Mouse (Mus musculus) olfactory bulb, adult 2 months (tissue): ENCODE data around the gene Cbfa2t2. TPM values are rescaled to one million over a fixed set of nuclear protein-coding genes. Genes with fewer than 3 reads are reported as not detected.
A peak's percentile ranks its signal among the peaks of the same experiment; 100 is the strongest.

ENCODE experiments used
- H3K27ac ChIP-seq: fragments of 200-500 bp; 2 replicates; pipeline ENCODE4 v1.5.1; 2012; ENCODE audit warnings: low read depth, low read length; ENCODE audit not compliant: insufficient read depth
- H3K4me1 ChIP-seq: fragments of 200-500 bp; 2 replicates; pipeline ENCODE4 v1.6.1; 2012; ENCODE audit warnings: low read length; ENCODE audit not compliant: control insufficient read depth, insufficient read depth
- H3K4me3 ChIP-seq: fragments of 200-500 bp; 2 replicates; pipeline ENCODE4 v1.5.1; 2012; ENCODE audit warnings: mild to moderate bottlenecking, low read depth, low read length, moderate library complexity; ENCODE audit not compliant: insufficient read depth
- CTCF ChIP-seq: fragments of 200-500 bp; IDR thresholded peaks from 2 replicates; pipeline ENCODE4 v1.5.1; 2012; ENCODE audit warnings: low read depth, mild to moderate bottlenecking, low read length, moderate library complexity; ENCODE audit not compliant: insufficient read depth
- POLR2A ChIP-seq: fragments of 200-500 bp; IDR thresholded peaks from 2 replicates; pipeline ENCODE4 v1.6.1; 2012; ENCODE audit warnings: mild to moderate bottlenecking, low read depth, low read length, moderate library complexity; ENCODE audit not compliant: insufficient read depth
- WGBS: fragments of 180-500 bp; shearing (Covaris S2); methylation state at CpG from one replicate; pipeline ENCODE4 v1.1.7; 2018; 5-methylcytosine and 5-hydroxymethylcytosine counted together
- polyA plus RNA-seq: library from polyadenylated mRNA; stranded (reverse); fragments of >200 nt; gene quantifications from 2 replicates; pipeline ENCODE4 v1.2.4, GENCODE M21; 2012; ENCODE audit warnings: low replicate concordance; ENCODE audit not compliant: missing spikeins, insufficient read depth, insufficient read length

The Cbfa2t2 gene
- polyA plus RNA-seq, 1 experiment: not detected

DNA sequence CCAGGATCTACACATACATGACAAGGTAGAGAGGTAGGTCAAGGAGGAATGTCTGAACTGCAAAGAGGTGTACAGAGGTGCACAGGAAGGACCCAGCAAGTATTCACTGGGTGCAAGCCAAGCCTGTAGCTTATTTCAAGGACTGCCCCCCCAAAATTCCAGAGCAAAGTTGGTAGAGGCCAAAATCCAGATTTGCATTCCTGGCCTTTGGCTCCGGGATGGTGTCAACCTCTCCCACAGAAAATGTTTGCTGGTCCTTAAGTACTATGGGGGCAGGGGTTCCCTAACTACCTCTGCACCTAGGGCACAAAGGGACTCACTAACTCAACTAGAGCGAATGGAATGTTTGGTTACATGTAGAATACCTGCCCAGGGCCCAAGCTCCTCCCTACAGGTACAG, 131.5 kb downstream of the Cbfa2t2 start:
- no peak overlapping the region for H3K27ac ChIP-seq
- peaks cover 7% of the 10 kb centered on the region for H3K4me1 ChIP-seq
- WGBS: 78% methylated on average over 2 of the region's 2 CpGs
- TF ChIP-seq CTCF (no peak), POLR2A (no peak)
- no peak overlapping the region for H3K4me3 ChIP-seq

DNA sequence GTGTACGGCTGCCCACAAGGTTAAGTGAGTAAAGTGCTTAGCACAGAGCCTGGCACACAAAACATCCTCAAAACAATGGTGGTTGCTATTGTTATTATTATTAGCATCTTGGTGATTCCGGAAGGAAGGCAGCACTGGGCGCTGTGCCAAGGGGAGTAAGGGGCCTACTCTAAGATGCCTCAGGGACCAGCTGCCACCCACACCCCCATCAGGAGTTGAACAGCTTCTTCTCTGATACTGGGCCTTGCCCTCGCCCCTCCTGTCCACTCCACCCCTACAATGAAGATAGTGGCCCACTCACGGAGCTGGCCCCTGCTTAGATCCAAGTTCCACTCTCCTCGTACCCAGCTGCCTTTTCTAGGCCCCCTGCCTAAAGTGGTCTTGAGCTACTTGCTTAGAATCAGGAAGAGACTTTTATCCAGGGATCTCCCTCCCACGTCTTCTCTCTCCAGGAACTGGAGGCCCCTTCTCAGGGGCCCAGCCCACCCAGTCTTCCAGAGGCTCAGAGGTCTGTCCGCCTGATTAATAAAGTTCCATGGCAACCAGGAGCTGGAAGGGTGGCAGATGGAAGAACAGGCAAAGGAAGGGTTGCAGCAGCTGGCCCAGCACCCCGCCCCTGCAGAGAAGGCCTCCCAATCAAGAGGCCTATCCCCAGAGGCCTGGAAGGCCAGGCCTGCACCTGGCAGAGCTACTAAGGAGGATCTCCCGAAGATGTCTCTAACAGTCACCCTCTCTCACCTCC, 132.2 kb downstream of the Cbfa2t2 start:
- Histone ChIP-seq H3K4me1 (peaks cover 7% of the 10 kb centered on the region), H3K4me3 (peak overlapping the region; percentile 63), H3K27ac (no peak overlapping the region)
- WGBS: 41% methylated on average over 10 of the region's 10 CpGs
- TF ChIP-seq CTCF (no peak), POLR2A (no peak)

DNA sequence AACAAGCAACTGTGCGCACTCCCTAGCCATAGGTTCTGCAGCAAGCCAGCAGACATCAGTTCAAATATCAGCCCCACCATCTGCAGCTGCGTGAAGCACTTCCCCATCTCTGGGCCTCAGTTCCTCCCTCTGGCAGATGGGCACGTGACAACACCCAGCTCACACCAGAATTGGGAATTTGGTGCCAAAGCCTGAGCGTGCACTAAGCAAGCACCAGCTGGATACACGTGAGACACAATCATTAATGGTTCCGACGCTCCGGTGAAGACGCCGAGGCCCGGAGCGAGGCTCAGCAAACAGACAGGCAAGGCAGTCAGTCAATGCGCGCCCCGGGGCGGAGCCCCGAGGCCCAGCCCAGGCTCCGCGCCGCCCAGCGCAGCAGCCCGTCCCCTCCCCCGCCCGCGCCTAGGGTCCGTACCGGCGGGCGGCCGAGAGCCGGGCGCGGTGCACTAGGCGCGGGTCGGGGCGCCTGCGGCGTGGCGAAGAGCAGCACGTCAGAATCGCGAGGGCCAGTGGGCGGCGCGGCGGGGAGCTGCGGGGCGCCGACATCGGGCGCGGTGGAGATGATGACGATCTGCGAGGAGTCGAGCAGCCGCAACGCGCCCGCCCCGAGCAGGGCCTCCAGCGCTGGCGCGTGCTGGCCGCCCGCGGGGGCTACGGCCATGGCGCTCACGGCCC, 132.9 kb downstream of the Cbfa2t2 start:
- Histone ChIP-seq H3K4me3 (peak overlapping the region; percentile 63), H3K4me1 (peaks cover 7% of the 10 kb centered on the region), H3K27ac (no peak overlapping the region)
- TF ChIP-seq CTCF: no peak
- TF ChIP-seq POLR2A: no peak
- WGBS: 1% methylated on average over 69 of the region's 70 CpGs

DNA sequence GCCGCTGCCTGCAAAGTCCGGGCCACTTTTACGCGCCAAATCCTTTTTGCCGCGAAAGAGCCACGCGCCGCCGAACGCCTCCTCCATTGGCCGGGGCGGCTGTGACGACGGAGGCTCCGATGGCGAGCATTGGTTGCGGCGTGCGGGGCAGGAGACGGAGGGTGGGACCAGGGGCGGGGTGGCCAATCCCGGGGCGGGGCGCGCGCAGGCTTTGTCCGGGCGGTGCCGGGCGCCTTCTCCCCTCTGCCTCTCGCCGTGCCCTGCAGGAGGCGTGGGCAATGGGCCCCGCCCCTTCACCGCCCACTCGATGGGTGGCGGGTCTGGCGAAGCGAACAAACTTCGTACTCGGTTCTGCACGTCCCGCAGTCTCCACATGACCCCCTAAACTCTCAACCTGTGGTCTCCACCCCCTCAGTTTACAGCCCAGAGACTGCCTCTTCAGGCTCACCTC, 133.6 kb downstream of the Cbfa2t2 start, which contains the start of gene E2f1:
Gene E2f1, minus strand, starts transcription at position 57 of the 451 bp plus-strand sequence.
- peak within 1 kb of the TSS; percentile 85 for H3K4me3 ChIP-seq
- TF ChIP-seq POLR2A (no peak), CTCF (peak; percentile 20; the same call in 1 of the 2 replicates)
- peaks cover 7% of the 10 kb centered on the region for H3K4me1 ChIP-seq
- under 1% methylated on average over 44 of the region's 44 CpGs for WGBS
- no peak within 1 kb of the TSS for H3K27ac ChIP-seq

DNA sequence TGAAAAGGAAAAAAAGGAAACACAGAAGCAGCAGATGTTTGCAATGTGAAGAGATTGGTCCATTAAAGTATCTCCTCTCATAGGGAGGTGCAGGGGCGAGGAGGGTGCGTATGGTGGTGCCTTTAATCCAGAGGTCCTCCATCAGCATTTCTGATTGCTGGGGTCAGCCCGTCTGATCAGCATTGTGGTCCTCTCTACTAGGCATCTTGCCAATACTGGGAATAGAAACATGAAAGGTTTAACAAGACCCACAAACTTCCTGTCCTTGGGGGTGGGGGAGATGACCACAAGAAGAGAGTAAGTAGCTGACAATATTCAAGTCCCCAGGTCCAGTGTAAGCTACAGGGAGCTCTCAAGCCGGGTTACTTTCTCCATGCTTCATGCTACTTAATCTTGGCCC, 134.4 kb downstream of the Cbfa2t2 start:
- 56% methylated on average over 4 of the region's 4 CpGs for WGBS
- peaks cover 7% of the 10 kb centered on the region for H3K4me1 ChIP-seq
- no peak overlapping the region for H3K4me3 ChIP-seq
- no peak overlapping the region for H3K27ac ChIP-seq
- TF ChIP-seq CTCF: no peak
- TF ChIP-seq POLR2A: no peak

DNA sequence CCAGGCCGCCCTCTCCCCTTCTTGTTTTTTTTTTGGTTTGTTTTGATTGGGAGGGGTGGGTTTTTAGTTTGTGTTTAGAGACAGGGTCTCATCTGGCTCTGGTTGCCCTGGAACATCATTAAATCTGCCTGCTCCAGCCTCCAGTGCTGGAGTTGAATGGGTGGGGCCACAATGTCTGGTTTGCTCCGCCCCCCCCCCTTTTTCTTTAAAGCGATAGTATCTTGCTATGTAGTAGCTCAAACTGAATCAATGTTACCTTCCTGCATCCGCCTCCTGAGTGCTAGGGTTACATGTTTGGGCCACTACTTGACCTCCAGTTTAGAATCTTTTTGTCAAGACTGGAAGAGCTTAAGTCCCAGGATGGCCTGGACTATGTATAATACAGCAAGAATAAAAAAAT, 135.0 kb downstream of the Cbfa2t2 start:
- Histone ChIP-seq H3K27ac (no peak overlapping the region), H3K4me1 (peaks cover 7% of the 10 kb centered on the region), H3K4me3 (no peak overlapping the region)
- WGBS: 83% methylated on average over 4 of the region's 4 CpGs
- TF ChIP-seq CTCF: no peak
- TF ChIP-seq POLR2A: no peak

DNA sequence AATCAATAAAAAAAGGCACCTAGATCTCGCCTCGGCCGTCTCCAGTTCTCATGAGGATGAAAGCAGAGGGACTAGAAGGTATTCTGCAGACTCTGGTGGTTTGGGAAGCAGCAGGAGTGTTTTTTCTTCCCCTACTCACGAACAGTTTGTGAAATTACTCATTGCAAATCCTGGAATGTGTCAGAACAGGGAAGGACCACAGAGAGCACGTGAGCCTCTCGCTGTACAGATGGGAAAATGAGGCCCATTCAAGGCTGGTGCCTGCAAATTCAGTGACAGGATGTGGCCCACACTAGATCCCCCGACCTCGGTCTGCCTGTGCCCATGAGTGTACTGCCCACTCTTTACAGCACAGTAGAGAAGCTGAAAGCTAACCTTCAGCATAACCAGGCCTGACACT, 135.7 kb downstream of the Cbfa2t2 start:
- TF ChIP-seq CTCF (no peak), POLR2A (no peak)
- Histone ChIP-seq H3K27ac (no peak overlapping the region), H3K4me1 (peaks cover 12% of the 10 kb centered on the region), H3K4me3 (no peak overlapping the region)
- WGBS: 79% methylated on average over 8 of the region's 8 CpGs

DNA sequence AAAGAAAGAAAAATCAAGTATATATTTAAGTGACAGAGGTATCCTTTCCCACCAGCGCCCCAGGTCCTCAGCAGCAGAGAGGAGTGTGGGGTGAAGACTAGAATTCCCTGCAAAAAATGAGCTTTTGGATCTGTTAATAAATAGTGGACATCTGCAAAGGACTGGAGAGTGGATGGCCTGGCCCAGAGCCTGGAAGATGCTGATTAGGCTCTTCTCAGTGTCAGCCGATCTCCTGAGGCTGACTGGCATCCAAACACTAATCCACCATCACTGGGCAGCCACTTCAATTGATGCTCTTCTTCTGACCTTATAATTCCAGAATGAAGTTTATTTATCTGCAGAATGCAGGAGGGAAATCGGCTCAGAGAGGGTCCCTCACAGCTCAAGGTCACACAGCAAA, 136.7 kb downstream of the Cbfa2t2 start:
- Histone ChIP-seq H3K4me1 (peaks cover 19% of the 10 kb centered on the region), H3K4me3 (no peak overlapping the region), H3K27ac (no peak overlapping the region)
- TF ChIP-seq POLR2A (no peak), CTCF (no peak)
- 87% methylated on average over 3 of the region's 3 CpGs for WGBS

DNA sequence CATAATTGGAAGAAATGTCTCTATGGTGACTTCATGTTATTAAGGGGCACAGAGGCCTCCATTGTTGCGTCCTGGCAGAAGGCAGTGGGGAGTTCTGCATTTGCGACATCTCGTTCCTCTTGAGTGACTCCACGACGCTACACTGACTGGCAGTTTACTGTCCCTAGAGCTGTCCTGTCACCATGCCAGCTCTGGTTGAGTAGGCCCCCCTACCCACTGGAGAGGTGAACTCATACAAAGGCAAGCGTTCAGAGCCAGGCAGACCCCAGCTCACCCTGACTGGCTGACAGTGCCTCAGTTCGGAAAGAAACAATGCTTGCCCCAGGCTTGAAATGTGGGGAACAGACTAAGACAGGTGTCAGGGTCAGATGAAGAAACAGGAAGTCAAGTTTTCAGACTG, 138.0 kb downstream of the Cbfa2t2 start:
- no peak overlapping the region for H3K4me3 ChIP-seq
- WGBS: 70% methylated on average over 7 of the region's 7 CpGs
- peaks cover 12% of the 10 kb centered on the region for H3K4me1 ChIP-seq
- TF ChIP-seq CTCF (no peak), POLR2A (no peak)
- H3K27ac ChIP-seq: no peak overlapping the region
